Mouse (Mus musculus) kidney, embryonic 14.5 days (tissue): ENCODE measurements around the gene Ccdc65. TPM values are rescaled to one million over a fixed set of nuclear protein-coding genes. Genes with fewer than 3 reads are reported as not detected.
"Not testable (repeated sequence)": the region's sequence is repeated elsewhere in the genome, so short reads cannot be mapped to it uniquely, and the experiment has no call there.

ENCODE experiments used
- ATAC-seq: fragments of 200-750 bp; cut with Nextera tagmentation; 2 replicates; pipeline ENCODE4 v1.8.0; 2017; ENCODE audit warnings: moderate number of reproducible peaks, mild to moderate bottlenecking, moderate TSS enrichment, moderate library complexity; ENCODE audit not compliant: low FRiP score, low TSS enrichment
- H3K27ac ChIP-seq: fragments of 300-500 bp; sonication (generic); 2 replicates; pipeline ENCODE4 v1.5.1; 2014; ENCODE audit warnings: low read depth, mild to moderate bottlenecking, low read length, moderate library complexity, mixed read lengths
- H3K27me3 ChIP-seq: fragments of 300-500 bp; sonication (generic); 2 replicates; pipeline ENCODE4 v1.6.1; 2014; ENCODE audit warnings: mild to moderate bottlenecking, low read length; ENCODE audit not compliant: control insufficient read depth, insufficient read depth
- H3K36me3 ChIP-seq: fragments of 300-500 bp; sonication (generic); 2 replicates; pipeline ENCODE4 v1.6.1; 2014; ENCODE audit warnings: low read length, mixed read lengths; ENCODE audit not compliant: control insufficient read depth, insufficient read depth
- H3K4me1 ChIP-seq: fragments of 300-500 bp; sonication (generic); 2 replicates; pipeline ENCODE4 v1.6.1; 2014; ENCODE audit warnings: low read length, mixed read lengths; ENCODE audit not compliant: control insufficient read depth, insufficient read depth
- H3K4me2 ChIP-seq: fragments of 300-500 bp; sonication (generic); replicated peaks from 2 replicates; pipeline ENCODE4 v1.6.1; 2014; ENCODE audit warnings: low read depth, mild to moderate bottlenecking, low read length
- H3K4me3 ChIP-seq: fragments of 300-500 bp; sonication (generic); 2 replicates; pipeline ENCODE4 v1.5.1; 2014; ENCODE audit warnings: mild to moderate bottlenecking, low read length
- H3K9ac ChIP-seq: fragments of 300-500 bp; sonication (generic); 2 replicates; pipeline ENCODE4 v1.6.1; 2014; ENCODE audit warnings: low read depth, mild to moderate bottlenecking, low read length, moderate library complexity
- H3K9me3 ChIP-seq: fragments of 300-500 bp; sonication (generic); 2 replicates; pipeline ENCODE4 v1.6.1; 2016; ENCODE audit warnings: low read length; ENCODE audit not compliant: control insufficient read depth
- WGBS: fragments of 180-500 bp; shearing (Covaris S2); extraction: QIAGEN DNeasy Blood & Tissue Kit; methylation state at CpG from one replicate; pipeline ENCODE4 v1.1.7; 2014; 5-methylcytosine and 5-hydroxymethylcytosine counted together
- polyA plus RNA-seq: library from polyadenylated mRNA; unstranded; fragments of >200 nt; fragmentation: Nextera tagmentation; extraction: Ambion mirVana; gene quantifications from 2 replicates; pipeline ENCODE4 v1.2.1, GENCODE M21; 2014

Gene Ccdc65
- polyA plus RNA-seq, 1 experiment from 2014 or later, result 0.69 TPM

GRCm38 (mm10) chr15:98742766-98743428 lies 34.9 kb downstream of the Ccdc65 start:
- peaks cover 46% of the 10 kb centered on the region for H3K36me3 ChIP-seq
- no peak overlapping the region for H3K27ac ChIP-seq
- ATAC-seq, result no peak

GRCm38 (mm10) chr15:98743863-98744262 lies 35.9 kb downstream of the Ccdc65 start:
- WGBS, result 88% methylated on average over 3 of the region's 3 CpGs
- not testable (repeated sequence) for H3K9me3 ChIP-seq, H3K4me2 ChIP-seq, H3K9ac ChIP-seq, H3K4me3 ChIP-seq, ATAC-seq, H3K27ac ChIP-seq, H3K4me1 ChIP-seq, H3K27me3 ChIP-seq
- H3K36me3 ChIP-seq, result peaks cover 41% of the 10 kb centered on the region

More at GRCm38 (mm10) chr15:98742766-98743428, 34.9 kb downstream of the Ccdc65 start:
- Histone ChIP-seq H3K4me1 (no peaks in the 10 kb centered on the region), H3K9ac (no peak overlapping the region), H3K4me3 (no peak overlapping the region), H3K27me3 (no peaks in the 10 kb centered on the region), H3K4me2 (no peak overlapping the region), H3K9me3 (no peaks in the 10 kb centered on the region)
- 82% methylated on average over 8 of the region's 8 CpGs for WGBS

GRCm38 (mm10) chr15:98746344-98746965 lies 38.4 kb downstream of the Ccdc65 start:
- WGBS, result 84% methylated on average over 10 of the region's 10 CpGs
- H3K9me3 ChIP-seq, result no peaks in the 10 kb centered on the region
- no peaks in the 10 kb centered on the region for H3K27me3 ChIP-seq
- H3K4me3 ChIP-seq, result no peak overlapping the region
- no peaks in the 10 kb centered on the region for H3K4me1 ChIP-seq
- H3K9ac ChIP-seq, result no peak overlapping the region
- no peak overlapping the region for H3K27ac ChIP-seq
- no peak overlapping the region for H3K4me2 ChIP-seq
- peaks cover 19% of the 10 kb centered on the region for H3K36me3 ChIP-seq
- ATAC-seq, result no peak

- no peak overlapping the region for H3K4me3 ChIP-seq
- no peaks in the 10 kb centered on the region for H3K27me3 ChIP-seq
- WGBS, result 80% methylated on average over 6 of the region's 6 CpGs
- ATAC-seq, result no peak
- H3K4me2 ChIP-seq, result no peak overlapping the region
- no peak overlapping the region for H3K27ac ChIP-seq
- H3K36me3 ChIP-seq, result peaks cover 13% of the 10 kb centered on the region
- no peaks in the 10 kb centered on the region for H3K4me1 ChIP-seq
- no peak overlapping the region for H3K9ac ChIP-seq
- no peaks in the 10 kb centered on the region for H3K9me3 ChIP-seq
Measured at GRCm38 (mm10) chr15:98747296-98747695, 39.3 kb downstream of the Ccdc65 start.

- Histone ChIP-seq H3K4me2 (no peak overlapping the region), H3K36me3 (peaks cover 6% of the 10 kb centered on the region), H3K27me3 (no peaks in the 10 kb centered on the region), H3K4me3 (no peak overlapping the region), H3K9me3 (no peaks in the 10 kb centered on the region), H3K27ac (no peak overlapping the region), H3K4me1 (no peaks in the 10 kb centered on the region), H3K9ac (no peak overlapping the region)
- WGBS, result 99% methylated on average over 2 of the region's 2 CpGs
- ATAC-seq, result no peak
Measured at GRCm38 (mm10) chr15:98749093-98749492, 41.1 kb downstream of the Ccdc65 start.

GRCm38 (mm10) chr15:98753021-98753423 lies 45.0 kb downstream of the Ccdc65 start:
- H3K27ac ChIP-seq, result no peak overlapping the region
- H3K9ac ChIP-seq, result no peak overlapping the region
- H3K4me3 ChIP-seq, result no peak overlapping the region
- ATAC-seq, result no peak
- no peaks in the 10 kb centered on the region for H3K9me3 ChIP-seq
- H3K4me2 ChIP-seq, result no peak overlapping the region
- H3K4me1 ChIP-seq, result no peaks in the 10 kb centered on the region
- peaks cover 7% of the 10 kb centered on the region; the same call in 1 of the 2 replicates for H3K36me3 ChIP-seq
- 78% methylated on average over 8 of the region's 8 CpGs for WGBS
- H3K27me3 ChIP-seq, result no peaks in the 10 kb centered on the region

GRCm38 (mm10) chr15:98754125-98754524 lies 46.1 kb downstream of the Ccdc65 start:
- H3K9me3 ChIP-seq, result no peaks in the 10 kb centered on the region
- no peak overlapping the region for H3K27ac ChIP-seq
- H3K9ac ChIP-seq, result no peak overlapping the region
- WGBS, result 97% methylated on average over 2 of the region's 2 CpGs
- no peak for ATAC-seq
- H3K36me3 ChIP-seq, result peaks cover 8% of the 10 kb centered on the region
- H3K4me3 ChIP-seq, result no peak overlapping the region
- no peaks in the 10 kb centered on the region for H3K4me1 ChIP-seq
- H3K27me3 ChIP-seq, result no peaks in the 10 kb centered on the region
- H3K4me2 ChIP-seq, result no peak overlapping the region

GRCm38 (mm10) chr15:98762201-98762621 lies 54.2 kb downstream of the Ccdc65 start:
- H3K9me3 ChIP-seq, result no peaks in the 10 kb centered on the region

More at GRCm38 (mm10) chr15:98762201-98762621, 54.2 kb downstream of the Ccdc65 start:
- under 1% methylated on average over 21 of the region's 24 CpGs for WGBS
- Histone ChIP-seq H3K4me2 (peak overlapping the region; percentile 76), H3K36me3 (peaks cover 14% of the 10 kb centered on the region), H3K4me1 (peaks cover 11% of the 10 kb centered on the region), H3K4me3 (peak overlapping the region; percentile 99), H3K9ac (peak overlapping the region; percentile 94), H3K27me3 (no peaks in the 10 kb centered on the region), H3K27ac (peak overlapping the region; percentile 90)
- ATAC-seq, result peak; percentile 84
